Mouse (Mus musculus) adrenal gland, postnatal 4 days (tissue): ENCODE results near the gene 4930523C07Rik. TPM values are rescaled to one million over a fixed set of nuclear protein-coding genes. Genes with fewer than 3 reads are reported as not detected.

ENCODE experiments used
- DNase-seq, 2 experiments: peaks; one replicate each; pipeline ENCODE4 v3.0.0; 2021 to 2022; ENCODE audit warnings: low spot score in 2 of 2, mixed read lengths in 2 of 2
- total RNA-seq, 2 experiments: library from RNA; stranded (reverse); gene quantifications; 2 replicates each; pipeline ENCODE4 v1.2.3; 2021

The 4930523C07Rik gene
- total RNA-seq, 2 experiments from 2014 or later, result 11.0 to 15.6 TPM

DNA sequence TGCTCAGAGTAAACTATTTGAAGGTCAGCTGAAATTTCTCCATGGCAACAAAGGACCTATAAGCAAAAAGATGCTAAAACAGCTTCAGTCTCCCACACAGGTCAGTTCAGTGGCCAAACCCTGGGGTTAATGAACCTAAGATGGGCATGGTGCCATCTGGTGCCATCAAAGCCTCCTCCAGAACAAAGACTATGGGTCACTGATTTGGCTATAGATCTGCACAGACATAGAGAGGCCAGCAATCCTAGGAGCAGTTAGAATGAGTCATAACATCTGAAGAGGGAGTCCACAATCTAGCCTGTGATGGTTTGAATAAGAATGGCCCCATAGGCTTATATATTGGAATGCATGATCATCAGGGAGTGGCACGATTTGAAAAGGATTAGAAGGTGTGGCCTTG is 40.1 kb downstream of the 4930523C07Rik start:
- DNase-seq, result no peak

DNA sequence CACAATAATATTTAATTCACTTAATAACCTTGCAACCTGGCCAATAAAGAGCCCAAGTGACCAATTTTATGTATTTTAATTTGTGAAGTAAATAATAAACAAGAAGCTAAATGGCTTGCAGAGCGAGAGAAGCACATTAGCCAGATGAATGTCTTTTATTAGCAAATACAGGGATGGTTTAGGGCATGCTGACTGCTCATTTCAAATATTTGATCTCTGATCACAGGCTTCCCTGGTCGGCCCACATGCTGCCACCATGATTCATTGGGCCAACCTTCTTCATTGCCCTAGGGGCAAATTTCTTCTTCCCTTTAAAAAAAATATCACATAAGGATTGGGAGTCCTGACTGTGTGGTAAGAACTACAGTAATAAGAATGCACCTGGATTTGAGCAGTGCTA is 42.5 kb downstream of the 4930523C07Rik start:
- DNase-seq, result no peak

DNA sequence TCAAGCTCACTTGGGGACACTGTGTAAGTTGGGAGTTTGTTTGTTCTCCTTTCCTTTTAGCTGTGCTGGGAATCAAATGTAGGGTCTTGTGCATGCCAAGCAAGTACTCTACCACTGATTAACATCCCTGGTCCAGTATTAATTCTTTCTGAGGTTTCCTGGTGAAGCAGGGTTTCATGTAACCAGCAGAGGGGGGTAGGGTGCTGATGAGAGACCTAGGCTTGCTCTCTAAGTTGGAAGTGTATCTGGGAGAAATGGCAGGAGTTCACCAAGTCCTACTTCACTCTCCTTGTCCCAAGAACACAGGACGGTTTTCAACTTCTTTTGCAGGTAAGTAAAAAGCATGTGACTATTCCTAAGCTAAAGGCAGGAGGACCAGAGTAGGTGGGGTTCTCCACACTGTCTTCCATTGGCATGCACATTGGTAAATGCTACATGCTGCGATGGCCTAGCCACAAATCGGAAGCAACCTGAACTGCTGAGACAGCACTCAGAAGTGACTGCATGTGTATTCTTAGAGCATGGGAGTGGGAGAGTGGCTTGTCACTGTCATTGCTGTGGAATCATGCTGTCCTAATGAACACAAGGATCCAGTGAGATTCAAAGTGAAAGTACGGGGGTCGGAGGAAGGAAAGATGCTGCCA is 55.6 kb downstream of the 4930523C07Rik start:
- no peak for DNase-seq

DNA sequence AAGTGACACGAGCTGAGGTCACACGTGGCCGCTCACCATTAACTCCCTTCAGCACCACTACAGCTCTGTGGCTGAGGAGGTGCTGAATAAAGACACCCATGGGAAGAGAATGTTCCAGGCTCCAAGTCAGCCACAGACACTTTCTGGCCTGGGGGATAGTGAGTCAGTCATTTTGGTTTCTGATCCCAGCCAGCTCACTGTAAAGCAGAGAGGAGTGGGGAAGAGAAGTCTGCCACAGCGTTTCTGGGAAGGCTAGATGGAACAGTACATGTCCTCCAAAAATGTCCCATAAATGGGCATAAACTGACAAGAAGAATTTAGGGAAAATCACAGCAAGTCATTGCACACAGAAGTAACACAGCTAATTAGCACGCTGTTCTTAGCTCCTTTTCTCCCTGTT is 56.8 kb downstream of the 4930523C07Rik start:
- DNase-seq, result no peak

DNA sequence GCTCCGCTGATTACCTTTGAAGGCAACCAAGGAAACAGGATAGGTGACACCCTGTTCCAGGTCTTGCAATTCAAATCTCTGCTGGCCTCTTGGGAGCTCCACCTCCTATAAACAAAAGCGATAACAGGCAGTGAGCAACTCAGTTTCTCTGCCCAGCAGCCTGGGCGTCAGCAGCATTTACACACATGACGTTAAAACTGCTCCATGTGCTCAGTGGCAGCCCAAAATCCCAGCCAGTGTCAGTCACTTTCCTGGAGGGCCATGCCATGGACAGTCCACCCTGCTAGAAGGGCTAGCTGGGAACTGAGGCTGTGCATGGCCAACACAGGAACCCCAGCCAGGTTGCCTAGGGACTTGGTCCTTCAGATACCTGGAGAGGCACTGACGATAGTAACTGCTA is 61.2 kb downstream of the 4930523C07Rik start:
- no peak for DNase-seq

DNA sequence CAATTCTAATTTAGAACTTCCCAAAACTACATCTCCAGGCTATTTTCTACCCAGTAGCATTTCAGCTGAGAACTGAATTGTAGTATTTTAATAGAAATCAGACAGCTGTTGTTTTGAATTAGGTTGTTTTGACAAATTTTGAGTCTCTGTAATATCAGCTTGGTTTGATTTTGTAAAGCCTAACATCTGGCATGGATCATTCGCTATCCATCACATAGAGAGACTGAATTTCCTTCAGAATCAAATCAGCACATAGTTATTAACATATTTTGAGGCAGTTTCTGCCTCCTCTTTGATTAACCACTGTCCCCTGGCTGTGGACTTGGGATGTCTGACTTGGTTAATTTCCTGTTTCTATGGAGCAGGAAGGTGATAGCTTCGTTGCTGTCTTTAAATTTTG is 64.4 kb downstream of the 4930523C07Rik start:
- DNase-seq, result no peak

DNA sequence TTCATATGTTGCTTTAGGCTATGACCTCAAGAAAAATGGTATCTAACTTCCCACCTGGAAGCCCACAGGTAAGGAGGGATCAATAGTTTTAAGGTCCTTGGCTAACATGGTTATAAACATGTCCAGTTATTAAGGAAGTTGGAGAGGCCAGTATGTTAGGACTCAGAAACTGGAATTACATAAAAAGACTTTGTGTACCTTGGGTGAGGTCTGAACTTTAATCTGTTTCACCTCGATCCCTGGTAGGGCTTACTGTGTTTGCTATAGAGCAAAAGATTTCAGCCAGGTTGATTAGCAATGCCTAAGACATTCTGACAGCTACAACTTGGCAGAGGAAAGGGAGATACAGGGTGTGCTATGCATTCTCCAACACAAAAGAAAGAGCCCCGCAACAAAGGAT is 79.8 kb downstream of the 4930523C07Rik start:
- DNase-seq, result no peak

Other genes with a start within 250 kb of the 4930523C07Rik start
- gene Tnn, start 109.2 kb downstream of the 4930523C07Rik start, total RNA-seq, result under 1 TPM; 0.45 to 0.93 TPM
- 10 to 100 TPM; 85.5 to 87.2 TPM for gene Mrps14, start 150.8 kb downstream of the 4930523C07Rik start, total RNA-seq
- gene Cacybp, start 168.5 kb downstream of the 4930523C07Rik start, total RNA-seq, result 10 to 100 TPM; 77.2 to 80.7 TPM